Mouse (Mus musculus) gastrocnemius, postnatal 10 days (tissue): ENCODE measurements around the gene Taar6. TPM values are rescaled to one million over a fixed set of nuclear protein-coding genes. Genes with fewer than 3 reads are reported as not detected.

ENCODE experiments used
- total RNA-seq, 2 experiments: library from RNA; stranded (reverse); gene quantifications; 2 replicates each; pipeline ENCODE4 v1.2.3; 2021

The Taar6 gene
- total RNA-seq, 2 experiments from 2014 or later: not detected

Other genes with a start within 250 kb of the Taar6 start
- gene Rps12, start 198.4 kb downstream of the Taar6 start, total RNA-seq: 100 to 1,000 TPM; 289 to 355 TPM
- 10 to 100 TPM; 13.6 to 14.7 TPM for gene Slc18b1, start 188.7 kb downstream of the Taar6 start, total RNA-seq
- gene Vnn3, start 134.2 kb downstream of the Taar6 start, total RNA-seq: under 1 TPM; 0.21 to 0.47 TPM
- under 1 TPM; 0.23 to 0.32 TPM for gene Vnn1, start 91.0 kb downstream of the Taar6 start, total RNA-seq
- gene Taar1, start 65.3 kb downstream of the Taar6 start, total RNA-seq: not detected
- gene Taar2, start 47.1 kb downstream of the Taar6 start, total RNA-seq: not detected
- not detected for gene Taar3, start 36.1 kb downstream of the Taar6 start, total RNA-seq
- not detected for gene Taar4, start 25.2 kb downstream of the Taar6 start, total RNA-seq
- not detected for gene Taar5, start 14.9 kb downstream of the Taar6 start, total RNA-seq
- gene Taar7a, start 7.8 kb upstream of the Taar6 start, total RNA-seq: not detected
- gene Taar7b, start 14.3 kb upstream of the Taar6 start, total RNA-seq: not detected
- gene Taar7d, start 41.6 kb upstream of the Taar6 start, total RNA-seq: not detected
- not detected for gene Taar7e, start 52.0 kb upstream of the Taar6 start, total RNA-seq
- gene Taar7f, start 63.9 kb upstream of the Taar6 start, total RNA-seq: not detected
- gene Taar8a, start 90.9 kb upstream of the Taar6 start, total RNA-seq: not detected
- not detected for gene Taar8b, start 106.6 kb upstream of the Taar6 start, total RNA-seq
- gene Taar8c, start 116.3 kb upstream of the Taar6 start, total RNA-seq: not detected
- gene Taar9, start 123.9 kb upstream of the Taar6 start, total RNA-seq: not detected
- 10 to 100 TPM; 31.8 to 34.9 TPM for gene Stx7, start 163.7 kb upstream of the Taar6 start, total RNA-seq
- 1 to 10 TPM in 1 of 2 experiments, under 1 TPM in 1; 0.89 to 3.1 TPM for gene Moxd1, start 237.9 kb upstream of the Taar6 start, total RNA-seq